Mouse (Mus musculus): ENCODE measurements around the gene Tgoln1. TPM values are rescaled to one million over a fixed set of nuclear protein-coding genes. Genes with fewer than 3 reads are reported as not detected.

Gene Tgoln1
- polyA plus RNA-seq, 1 experiment from 2014 or later, result 13.1 TPM

GRCm38 (mm10) chr6:72648002-72648595, 31.3 kb upstream of the Tgoln1 start:
- Histone ChIP-seq H3K9ac (no peak overlapping the region), H3K27me3 (no peaks in the 10 kb centered on the region), H3K4me2 (no peak overlapping the region), H3K27ac (replicated peaks) (no peak overlapping the region), H3K4me3 (replicated peaks) (no peak overlapping the region), H3K4me1 (replicated peaks) (0 out of 2 replicates have a peak, but pooled peaks cover 4% of the 10 kb centered on the region), H3K9me3 (replicated peaks) (no peaks in the 10 kb centered on the region), H3K36me3 (replicated peaks) (no peaks in the 10 kb centered on the region)
- no peak for ATAC-seq (ENCODE audit: insufficient read depth)
- WGBS (ENCODE audit: insufficient replicate concordance), result 75% methylated on average over 12 of the region's 12 CpGs

GRCm38 (mm10) chr6:72647383-72647820, 30.6 kb upstream of the Tgoln1 start:
- Histone ChIP-seq H3K9ac (no peak overlapping the region), H3K9me3 (replicated peaks) (no peaks in the 10 kb centered on the region), H3K27ac (replicated peaks) (no peak overlapping the region), H3K4me1 (replicated peaks) (0 out of 2 replicates have a peak, but pooled peaks cover 4% of the 10 kb centered on the region), H3K4me3 (replicated peaks) (no peak overlapping the region), H3K27me3 (no peaks in the 10 kb centered on the region), H3K36me3 (replicated peaks) (no peaks in the 10 kb centered on the region), H3K4me2 (no peak overlapping the region)
- no peak for ATAC-seq (ENCODE audit: insufficient read depth)
- WGBS (ENCODE audit: insufficient replicate concordance), result 53% methylated on average over 10 of the region's 10 CpGs

GRCm38 (mm10) chr6:72645364-72645763, 28.6 kb upstream of the Tgoln1 start:
- no peak overlapping the region for H3K9ac ChIP-seq
- H3K4me1 ChIP-seq (replicated peaks), result no peaks in the 10 kb centered on the region
- no peaks in the 10 kb centered on the region for H3K36me3 ChIP-seq (replicated peaks)
- WGBS (ENCODE audit: insufficient replicate concordance), result 68% methylated on average over 7 of the region's 7 CpGs
- H3K4me3 ChIP-seq (replicated peaks), result no peak overlapping the region
- no peak overlapping the region for H3K27ac ChIP-seq (replicated peaks)
- no peak overlapping the region for H3K4me2 ChIP-seq
- H3K9me3 ChIP-seq (replicated peaks), result no peaks in the 10 kb centered on the region
- no peak for ATAC-seq (ENCODE audit: insufficient read depth)
- H3K27me3 ChIP-seq, result no peaks in the 10 kb centered on the region

- 49% methylated on average over 4 of the region's 4 CpGs for WGBS (ENCODE audit: insufficient replicate concordance)
- no peak overlapping the region for H3K4me3 ChIP-seq (replicated peaks)
- no peaks in the 10 kb centered on the region for H3K9me3 ChIP-seq (replicated peaks)
- no peak for ATAC-seq (ENCODE audit: insufficient read depth)
- no peaks in the 10 kb centered on the region for H3K4me1 ChIP-seq (replicated peaks)
- no peak overlapping the region for H3K9ac ChIP-seq
- H3K4me2 ChIP-seq, result no peak overlapping the region
- H3K27ac ChIP-seq (replicated peaks), result no peak overlapping the region
- H3K27me3 ChIP-seq, result no peaks in the 10 kb centered on the region
- H3K36me3 ChIP-seq (replicated peaks), result no peaks in the 10 kb centered on the region
Observed at GRCm38 (mm10) chr6:72644576-72644975, 27.8 kb upstream of the Tgoln1 start.

GRCm38 (mm10) chr6:72641218-72641954, 24.6 kb upstream of the Tgoln1 start:
- Histone ChIP-seq H3K36me3 (replicated peaks) (no peaks in the 10 kb centered on the region), H3K4me1 (replicated peaks) (no peaks in the 10 kb centered on the region), H3K27me3 (no peaks in the 10 kb centered on the region), H3K4me2 (no peak overlapping the region), H3K9ac (no peak overlapping the region), H3K4me3 (replicated peaks) (no peak overlapping the region), H3K27ac (replicated peaks) (no peak overlapping the region), H3K9me3 (replicated peaks) (no peaks in the 10 kb centered on the region)
- 55% methylated on average over 18 of the region's 18 CpGs for WGBS (ENCODE audit: insufficient replicate concordance)
- no peak for ATAC-seq (ENCODE audit: insufficient read depth)

- Histone ChIP-seq H3K36me3 (replicated peaks) (no peaks in the 10 kb centered on the region), H3K4me1 (replicated peaks) (peaks cover 9% of the 10 kb centered on the region; the same call in 1 of the 2 replicates), H3K9me3 (replicated peaks) (no peaks in the 10 kb centered on the region), H3K9ac (no peak overlapping the region), H3K4me3 (replicated peaks) (no peak overlapping the region), H3K27me3 (no peaks in the 10 kb centered on the region), H3K27ac (replicated peaks) (no peak overlapping the region), H3K4me2 (no peak overlapping the region)
- 59% methylated on average over 3 of the region's 3 CpGs for WGBS (ENCODE audit: insufficient replicate concordance)
- ATAC-seq (ENCODE audit: insufficient read depth), result no peak
Observed at GRCm38 (mm10) chr6:72636940-72637339, 20.1 kb upstream of the Tgoln1 start.

GRCm38 (mm10) chr6:72635760-72636431, 19.1 kb upstream of the Tgoln1 start:
- Histone ChIP-seq H3K9ac (no peak overlapping the region), H3K4me3 (replicated peaks) (no peak overlapping the region), H3K27me3 (no peaks in the 10 kb centered on the region), H3K4me1 (replicated peaks) (peaks cover 9% of the 10 kb centered on the region), H3K36me3 (replicated peaks) (no peaks in the 10 kb centered on the region), H3K9me3 (replicated peaks) (no peaks in the 10 kb centered on the region), H3K27ac (replicated peaks) (no peak overlapping the region), H3K4me2 (no peak overlapping the region)
- no peak for ATAC-seq (ENCODE audit: insufficient read depth)
- WGBS (ENCODE audit: insufficient replicate concordance), result 35% methylated on average over 12 of the region's 12 CpGs

- no peak overlapping the region for H3K9ac ChIP-seq
- H3K4me2 ChIP-seq, result no peak overlapping the region
- no peak for ATAC-seq (ENCODE audit: insufficient read depth)
- no peaks in the 10 kb centered on the region for H3K27me3 ChIP-seq
- WGBS (ENCODE audit: insufficient replicate concordance), result 29% methylated on average over 10 of the region's 10 CpGs
- peaks cover 9% of the 10 kb centered on the region for H3K4me1 ChIP-seq (replicated peaks)
- H3K27ac ChIP-seq (replicated peaks), result 0 out of 2 replicates have a peak overlapping the region, but pooled peaks have one; percentile 41
- no peaks in the 10 kb centered on the region for H3K9me3 ChIP-seq (replicated peaks)
- no peaks in the 10 kb centered on the region for H3K36me3 ChIP-seq (replicated peaks)
- no peak overlapping the region for H3K4me3 ChIP-seq (replicated peaks)
Observed at GRCm38 (mm10) chr6:72634311-72634710, 17.5 kb upstream of the Tgoln1 start.

- WGBS (ENCODE audit: insufficient replicate concordance), result 67% methylated on average over 6 of the region's 6 CpGs
Observed at GRCm38 (mm10) chr6:72631700-72632099, 14.9 kb upstream of the Tgoln1 start.

GRCm38 (mm10) chr6:72630961-72631360, 14.2 kb upstream of the Tgoln1 start:
- no peak overlapping the region for H3K9ac ChIP-seq
- H3K27me3 ChIP-seq, result no peaks in the 10 kb centered on the region
- H3K4me1 ChIP-seq (replicated peaks), result peaks cover 5% of the 10 kb centered on the region
- WGBS (ENCODE audit: insufficient replicate concordance), result 66% methylated on average over 14 of the region's 14 CpGs
- H3K36me3 ChIP-seq (replicated peaks), result 0 out of 2 replicates have a peak, but pooled peaks cover 4% of the 10 kb centered on the region
- no peak for ATAC-seq (ENCODE audit: insufficient read depth)
- 0 out of 2 replicates have a peak overlapping the region, but pooled peaks have one; percentile 55 for H3K27ac ChIP-seq (replicated peaks)
- no peak overlapping the region for H3K4me2 ChIP-seq
- no peak overlapping the region for H3K4me3 ChIP-seq (replicated peaks)
- H3K9me3 ChIP-seq (replicated peaks), result no peaks in the 10 kb centered on the region

More at GRCm38 (mm10) chr6:72631700-72632099, 14.9 kb upstream of the Tgoln1 start:
- no peak overlapping the region for H3K4me2 ChIP-seq
- no peak overlapping the region for H3K9ac ChIP-seq
- H3K4me1 ChIP-seq (replicated peaks), result peaks cover 9% of the 10 kb centered on the region
- 0 out of 2 replicates have a peak, but pooled peaks cover 4% of the 10 kb centered on the region for H3K36me3 ChIP-seq (replicated peaks)
- H3K4me3 ChIP-seq (replicated peaks), result no peak overlapping the region
- H3K9me3 ChIP-seq (replicated peaks), result no peaks in the 10 kb centered on the region
- ATAC-seq (ENCODE audit: insufficient read depth), result no peak
- no peaks in the 10 kb centered on the region for H3K27me3 ChIP-seq
- no peak overlapping the region for H3K27ac ChIP-seq (replicated peaks)

GRCm38 (mm10) chr6:72630370-72630769, 13.6 kb upstream of the Tgoln1 start:
- Histone ChIP-seq H3K4me3 (replicated peaks) (no peak overlapping the region), H3K36me3 (replicated peaks) (0 out of 2 replicates have a peak, but pooled peaks cover 4% of the 10 kb centered on the region), H3K9ac (no peak overlapping the region), H3K27ac (replicated peaks) (peak overlapping the region; percentile 55), H3K4me1 (replicated peaks) (peaks cover 2% of the 10 kb centered on the region; the same call in 1 of the 2 replicates), H3K4me2 (no peak overlapping the region), H3K27me3 (no peaks in the 10 kb centered on the region), H3K9me3 (replicated peaks) (no peaks in the 10 kb centered on the region)
- 65% methylated on average over 2 of the region's 2 CpGs for WGBS (ENCODE audit: insufficient replicate concordance)
- ATAC-seq (ENCODE audit: insufficient read depth), result peak; percentile 50; the same call in 1 of the 2 replicates
